Mouse (Mus musculus): ENCODE measurements at regions not wholly inside any gene's neighbourhood (a gene's known extent, or its start where the extent isn't known, plus 50 kb on each side); places are given as distances from the start of the nearest gene placed in this dataset.

DNA sequence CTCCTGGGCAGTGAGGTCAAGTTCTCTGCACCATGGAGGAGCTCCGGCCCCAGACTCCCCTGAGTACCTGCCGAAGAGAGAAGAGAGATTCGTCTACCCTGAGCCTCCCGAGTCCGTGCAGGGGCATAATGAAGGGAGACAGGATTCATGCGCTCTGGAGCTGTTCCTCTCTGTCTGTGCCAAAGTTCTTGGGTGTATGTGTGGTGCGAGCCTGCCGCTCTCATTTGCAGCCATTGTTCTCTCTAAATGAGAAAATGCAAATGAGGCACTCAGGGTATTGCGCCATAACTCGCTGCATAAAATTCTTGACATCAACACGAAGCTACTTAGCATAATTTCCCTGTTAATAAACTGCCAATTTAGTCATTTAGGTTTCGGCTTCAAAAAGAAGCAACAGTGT is 103.2 kb upstream of the Fstl4 start:
- TF ChIP-seq CTCF (IDR thresholded peaks at IDR 0.05; ENCODE audit: low read depth), result no peak
- no peak for TF ChIP-seq EP300 (optimal IDR thresholded peaks at IDR 0.05)

Data from stomach, postnatal 0 days (tissue).